Mouse (Mus musculus): Measurements from ENCODE around the gene Kirrel3.

Kirrel3 gene

DNA sequence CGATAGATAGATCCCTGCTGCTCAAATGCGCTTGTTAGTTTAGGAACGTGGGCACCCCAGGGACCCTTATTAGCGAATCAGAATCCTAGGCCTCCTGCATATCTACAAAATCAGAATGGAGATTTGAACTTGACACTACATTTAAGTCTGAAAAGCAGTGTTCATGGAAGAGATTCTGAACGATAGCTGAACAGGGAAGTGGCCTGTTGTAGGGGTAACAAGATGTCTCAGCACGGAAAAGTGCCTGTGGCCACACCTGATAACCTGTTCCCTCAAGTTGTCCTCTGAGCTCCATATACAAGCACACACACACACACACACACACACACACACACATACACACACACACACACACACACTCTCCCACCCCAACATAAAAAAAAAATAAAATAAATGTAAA is 571.9 kb downstream of the Kirrel3 start:
- in situ Hi-C loops (cut with MboI) = no loop called here

DNA sequence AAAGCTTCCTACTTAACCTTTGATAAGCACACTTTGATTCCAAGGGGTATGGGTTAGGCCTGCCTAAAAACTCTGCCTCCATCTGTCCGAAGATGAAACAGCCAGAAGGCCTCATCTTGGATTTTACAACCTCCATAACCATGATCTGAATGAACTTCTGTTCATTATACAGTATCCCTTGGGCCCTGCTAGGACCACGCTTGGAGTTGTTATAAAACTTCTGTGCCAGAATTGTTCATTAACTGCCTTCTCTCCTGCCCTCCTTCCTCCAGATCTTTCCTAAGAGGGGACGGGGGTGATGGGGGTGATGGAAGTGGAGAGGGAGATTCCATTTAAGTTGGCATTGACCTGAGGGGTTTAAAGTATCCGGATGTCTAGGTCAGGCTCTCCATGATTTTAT is 572.5 kb downstream of the Kirrel3 start:
- in situ Hi-C loops (cut with MboI) = no loop called here

DNA sequence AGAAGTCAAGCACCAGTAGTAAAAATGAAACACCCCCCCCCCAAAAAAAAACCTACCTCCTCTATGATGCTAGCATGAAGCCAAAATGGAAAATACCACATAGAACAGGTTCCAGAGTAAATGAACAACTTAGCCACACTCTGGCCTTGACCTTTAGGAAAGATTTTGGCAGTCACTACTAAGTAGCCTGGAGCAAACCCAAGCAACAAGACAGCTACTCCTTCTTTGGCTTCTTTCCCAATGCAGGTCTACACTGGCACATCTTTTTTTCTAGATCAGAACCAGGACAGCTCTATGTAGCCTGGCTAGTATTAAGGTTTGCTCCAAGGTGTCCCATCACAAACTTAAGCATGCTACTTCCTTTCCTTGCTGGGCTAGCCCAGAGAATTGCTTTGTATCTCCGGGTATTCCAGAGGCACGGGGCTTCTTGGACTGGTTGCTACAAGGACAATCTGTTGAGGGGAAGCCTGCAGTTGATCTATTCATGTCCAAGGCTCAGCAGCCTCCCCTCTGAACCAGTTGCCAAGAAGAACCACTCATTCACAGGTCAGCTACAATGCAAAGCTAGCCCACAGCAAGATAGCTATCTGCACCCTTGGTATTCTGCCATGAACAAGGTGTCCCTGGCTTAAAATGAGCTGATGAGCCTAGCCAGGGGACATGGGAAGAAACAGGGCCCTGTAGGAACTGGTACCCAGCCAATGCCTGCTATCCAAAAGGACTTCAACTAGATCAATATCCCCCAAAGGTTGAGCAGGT is 573.1 kb downstream of the Kirrel3 start:
- in situ Hi-C loops (cut with MboI) = no loop called here

DNA sequence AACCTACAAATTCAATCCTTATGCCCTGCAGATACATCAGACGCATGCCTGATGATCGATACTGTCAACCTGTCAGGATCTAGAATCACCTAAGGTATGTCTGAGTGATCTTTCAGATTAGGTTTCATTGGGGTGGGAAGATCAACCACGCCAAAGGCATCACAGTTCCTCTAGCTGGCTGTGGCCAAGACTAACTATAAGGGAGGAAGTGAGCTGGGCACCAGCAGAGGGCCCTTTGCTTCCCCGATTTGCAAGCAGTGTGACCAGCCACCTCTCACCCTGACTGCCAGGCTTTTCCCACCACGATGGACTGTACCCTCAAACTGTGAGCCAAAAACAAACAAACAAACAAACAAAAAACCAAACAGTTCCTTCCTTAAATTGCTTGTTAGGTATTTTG is 574.2 kb downstream of the Kirrel3 start:
- in situ Hi-C loops (cut with MboI) = no loop called here

DNA sequence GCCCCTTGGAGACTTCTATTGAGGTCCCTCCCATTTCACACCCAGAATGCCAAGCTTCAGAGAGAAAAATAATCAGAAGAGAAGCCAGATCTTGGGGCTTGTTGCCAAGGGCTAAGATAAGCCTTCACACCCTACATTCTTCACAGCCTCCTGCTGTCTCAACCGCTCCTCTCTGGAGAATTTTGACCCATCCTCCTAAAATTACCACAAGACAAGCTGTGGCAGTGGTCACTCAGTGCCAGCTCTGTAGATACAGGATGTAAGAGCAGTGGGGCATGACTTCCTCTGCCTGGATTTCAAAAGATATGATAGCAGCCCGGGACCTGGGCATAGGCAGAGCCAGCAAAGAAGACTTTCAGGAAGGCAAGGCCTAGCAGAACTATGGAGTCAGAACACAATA is 575.8 kb downstream of the Kirrel3 start:
- in situ Hi-C loops (cut with MboI) = no loop called here
